Mouse (Mus musculus) stomach, embryonic 16.5 days (tissue): ENCODE results near the gene Trp73. TPM values are rescaled to one million over a fixed set of nuclear protein-coding genes. Genes with fewer than 3 reads are reported as not detected.

Source experiments
- ATAC-seq: fragments of 200-750 bp; cut with Nextera tagmentation; 2 replicates; pipeline ENCODE4 v1.8.0; 2017; ENCODE audit warnings: moderate number of reproducible peaks, moderate TSS enrichment; ENCODE audit not compliant: insufficient read depth, low FRiP score
- H3K27ac ChIP-seq: fragments of 300-500 bp; sonication (generic); 2 replicates; pipeline ENCODE4 v1.5.1; 2014; ENCODE audit warnings: low read length
- H3K27me3 ChIP-seq: fragments of 300-500 bp; sonication (generic); 2 replicates; pipeline ENCODE4 v1.6.1; 2014; ENCODE audit warnings: low read length, control low read depth, mixed read lengths; ENCODE audit not compliant: control insufficient read depth, insufficient read depth
- H3K36me3 ChIP-seq: fragments of 300-500 bp; sonication (generic); 2 replicates; pipeline ENCODE4 v1.6.1; 2014; ENCODE audit warnings: low read length; ENCODE audit not compliant: control insufficient read depth, insufficient read depth
- H3K4me1 ChIP-seq: fragments of 300-500 bp; sonication (generic); 2 replicates; pipeline ENCODE4 v1.6.1; 2014; ENCODE audit warnings: low read length, control low read depth, mixed read lengths; ENCODE audit not compliant: control insufficient read depth, insufficient read depth
- H3K4me2 ChIP-seq: fragments of 300-500 bp; sonication (generic); 2 replicates; pipeline ENCODE4 v1.6.1; 2014; ENCODE audit warnings: low read depth, low read length, mixed read lengths
- H3K4me3 ChIP-seq: fragments of 300-500 bp; sonication (generic); replicated peaks from 2 replicates; pipeline ENCODE4 v1.5.1; 2014; ENCODE audit warnings: mild to moderate bottlenecking, low read length
- H3K9ac ChIP-seq: fragments of 300-500 bp; sonication (generic); 2 replicates; pipeline ENCODE4 v1.6.1; 2014; ENCODE audit warnings: low read length
- H3K9me3 ChIP-seq: fragments of 300-500 bp; sonication (generic); replicated peaks from 2 replicates; pipeline ENCODE4 v1.6.1; 2016; ENCODE audit warnings: low read length, control low read depth; ENCODE audit not compliant: control insufficient read depth
- WGBS: fragments of 180-500 bp; shearing (Covaris S2); extraction: QIAGEN DNeasy Blood & Tissue Kit; methylation state at CpG from one replicate; pipeline ENCODE4 v1.1.7; 2014; 5-methylcytosine and 5-hydroxymethylcytosine counted together
- polyA plus RNA-seq: library from polyadenylated mRNA; unstranded; fragments of >200 nt; fragmentation: Nextera tagmentation; extraction: Ambion mirVana; gene quantifications from 2 replicates; pipeline ENCODE4 v1.2.1, GENCODE M21; 2015

Trp73 gene
- polyA plus RNA-seq, 1 experiment from 2014 or later: 0.96 TPM

GRCm38 (mm10) chr4:154170506-154171150, 30.6 kb upstream of the Trp73 start, which contains the start of gene Megf6:
Gene Megf6 (plus strand): TSS chr4:154170730.
- peak within 1 kb of the TSS; percentile 80 for H3K4me2 ChIP-seq
- peak; percentile 85; the same call in 1 of the 2 replicates for ATAC-seq
- under 1% methylated on average over 61 of the region's 61 CpGs for WGBS
- no peaks in the 10 kb centered on the region for H3K9me3 ChIP-seq
- peaks cover 50% of the 10 kb centered on the region for H3K27me3 ChIP-seq
- H3K4me1 ChIP-seq: peaks cover 8% of the 10 kb centered on the region
- no peak within 1 kb of the TSS for H3K27ac ChIP-seq
- peak within 1 kb of the TSS; percentile 53 for H3K4me3 ChIP-seq
- H3K36me3 ChIP-seq: no peaks in the 10 kb centered on the region
- H3K9ac ChIP-seq: peak within 1 kb of the TSS; percentile 57

- ATAC-seq: no peak
- Histone ChIP-seq H3K27me3 (peaks cover 50% of the 10 kb centered on the region), H3K27ac (no peak overlapping the region), H3K9me3 (no peaks in the 10 kb centered on the region), H3K4me3 (peak overlapping the region; percentile 53), H3K4me2 (peak overlapping the region; percentile 80), H3K4me1 (peaks cover 7% of the 10 kb centered on the region), H3K36me3 (no peaks in the 10 kb centered on the region), H3K9ac (peak overlapping the region; percentile 24; the same call in 1 of the 2 replicates)
- under 1% methylated on average over 15 of the region's 15 CpGs for WGBS
These were observed 30.0 kb upstream of the Trp73 start for GRCm38 (mm10) chr4:154170021-154170420.

- Histone ChIP-seq H3K4me2 (no peak overlapping the region), H3K27me3 (peaks cover 36% of the 10 kb centered on the region), H3K36me3 (no peaks in the 10 kb centered on the region), H3K9ac (no peak overlapping the region), H3K4me1 (peaks cover 7% of the 10 kb centered on the region), H3K4me3 (no peak overlapping the region), H3K9me3 (no peaks in the 10 kb centered on the region), H3K27ac (no peak overlapping the region)
- WGBS: 20% methylated on average over 5 of the region's 5 CpGs
- ATAC-seq: no peak
These were observed 27.0 kb upstream of the Trp73 start for GRCm38 (mm10) chr4:154167053-154167452.

- no peak overlapping the region for H3K4me3 ChIP-seq
- H3K4me2 ChIP-seq: no peak overlapping the region
- H3K9me3 ChIP-seq: no peaks in the 10 kb centered on the region
- H3K4me1 ChIP-seq: peaks cover 14% of the 10 kb centered on the region; the same call in 1 of the 2 replicates
- ATAC-seq: no peak
- peaks cover 4% of the 10 kb centered on the region for H3K36me3 ChIP-seq
- no peak overlapping the region for H3K9ac ChIP-seq
- H3K27ac ChIP-seq: no peak overlapping the region
- WGBS: 16% methylated on average over 7 of the region's 7 CpGs
- 0 out of 2 replicates have a peak, but pooled peaks cover under 1% of the 10 kb centered on the region for H3K27me3 ChIP-seq
These were observed 23.3 kb upstream of the Trp73 start for GRCm38 (mm10) chr4:154163296-154163695.

GRCm38 (mm10) chr4:154160538-154161390, 20.8 kb upstream of the Trp73 start, which contains the start of gene Tprgl:
Gene Tprgl (minus strand): TSS chr4:154160666.
- Histone ChIP-seq H3K4me1 (peaks cover 14% of the 10 kb centered on the region; the same call in 1 of the 2 replicates), H3K9me3 (no peaks in the 10 kb centered on the region), H3K27ac (peak within 1 kb of the TSS; percentile 84), H3K36me3 (peaks cover 20% of the 10 kb centered on the region), H3K27me3 (no peaks in the 10 kb centered on the region), H3K4me2 (peak within 1 kb of the TSS; percentile 84), H3K9ac (peak within 1 kb of the TSS; percentile 85), H3K4me3 (peak within 1 kb of the TSS; percentile 94)
- WGBS: under 1% methylated on average over 71 of the region's 75 CpGs
- peak; percentile 96 for ATAC-seq

- Histone ChIP-seq H3K27me3 (no peaks in the 10 kb centered on the region), H3K4me3 (peak overlapping the region; percentile 94), H3K4me1 (peaks cover 14% of the 10 kb centered on the region; the same call in 1 of the 2 replicates), H3K4me2 (peak overlapping the region; percentile 78), H3K36me3 (peaks cover 20% of the 10 kb centered on the region), H3K9me3 (no peaks in the 10 kb centered on the region), H3K27ac (peak overlapping the region; percentile 79), H3K9ac (peak overlapping the region; percentile 85)
- peak; percentile 32 for ATAC-seq
- 2% methylated on average over 47 of the region's 47 CpGs for WGBS
These were observed 20.0 kb upstream of the Trp73 start for GRCm38 (mm10) chr4:154159961-154160537.

GRCm38 (mm10) chr4:154159002-154159401, 19.0 kb upstream of the Trp73 start:
- WGBS: 16% methylated on average over 6 of the region's 6 CpGs
- H3K9me3 ChIP-seq: no peaks in the 10 kb centered on the region
- H3K4me1 ChIP-seq: peaks cover 14% of the 10 kb centered on the region; the same call in 1 of the 2 replicates
- H3K9ac ChIP-seq: no peak overlapping the region
- no peak overlapping the region for H3K4me3 ChIP-seq
- H3K27ac ChIP-seq: no peak overlapping the region
- 0 out of 2 replicates have a peak overlapping the region, but pooled peaks have one; percentile 78 for H3K4me2 ChIP-seq
- no peak for ATAC-seq
- H3K36me3 ChIP-seq: peaks cover 20% of the 10 kb centered on the region
- no peaks in the 10 kb centered on the region for H3K27me3 ChIP-seq

- Histone ChIP-seq H3K4me2 (no peak overlapping the region), H3K4me1 (peaks cover 14% of the 10 kb centered on the region; the same call in 1 of the 2 replicates), H3K4me3 (no peak overlapping the region), H3K36me3 (peaks cover 20% of the 10 kb centered on the region), H3K9me3 (no peaks in the 10 kb centered on the region), H3K27me3 (no peaks in the 10 kb centered on the region), H3K27ac (no peak overlapping the region), H3K9ac (no peak overlapping the region)
- 93% methylated on average over 14 of the region's 14 CpGs for WGBS
- no peak for ATAC-seq
These were observed 18.1 kb upstream of the Trp73 start for GRCm38 (mm10) chr4:154157970-154158662.
